Mouse (Mus musculus) spleen, adult 2 months (tissue): ENCODE measurements around the gene Cog4. TPM values are rescaled to one million over a fixed set of nuclear protein-coding genes. Genes with fewer than 3 reads are reported as not detected.

Experiments
- DNase-seq, 2 experiments: peaks; one replicate each; pipeline versions ENCODE4 v3.0.0 to v3.0.0-alpha.2; 2012 to 2021; ENCODE audit warnings: low spot score in 2 of 2, low read depth in 1 of 2
- H3K27ac ChIP-seq: fragments of 200-500 bp; 2 replicates; pipeline ENCODE4 v1.5.1; 2012; ENCODE audit warnings: low read length, inconsistent platforms; ENCODE audit not compliant: insufficient read depth
- H3K27me3 ChIP-seq: fragments of 200-500 bp; 2 replicates; pipeline ENCODE4 v1.6.1; 2012; ENCODE audit warnings: mild to moderate bottlenecking, moderate library complexity, low read length, inconsistent platforms; ENCODE audit not compliant: control insufficient read depth, insufficient read depth
- H3K36me3 ChIP-seq: fragments of 200-500 bp; 2 replicates; pipeline ENCODE4 v1.6.1; 2012; ENCODE audit warnings: mild to moderate bottlenecking, low read length, inconsistent platforms; ENCODE audit not compliant: control insufficient read depth, insufficient read depth
- H3K4me1 ChIP-seq: fragments of 200-500 bp; 2 replicates; pipeline ENCODE4 v1.6.1; 2011; ENCODE audit warnings: inconsistent platforms; ENCODE audit not compliant: control insufficient read depth, insufficient read depth, insufficient read length
- H3K4me3 ChIP-seq: fragments of 200-500 bp; 2 replicates; pipeline ENCODE4 v1.5.1; 2011; ENCODE audit warnings: mild to moderate bottlenecking, inconsistent platforms; ENCODE audit not compliant: insufficient read depth, insufficient read length; ENCODE audit errors: extremely low read depth
- CTCF ChIP-seq: fragments of 200-500 bp; IDR thresholded peaks from 2 replicates; pipeline ENCODE4 v1.5.1; 2011; ENCODE audit warnings: mild to moderate bottlenecking, inconsistent platforms; ENCODE audit not compliant: insufficient read depth, insufficient read length, insufficient replicate concordance; ENCODE audit errors: extremely low read depth
- POLR2A ChIP-seq: fragments of 200-500 bp; IDR thresholded peaks from 2 replicates; pipeline ENCODE4 v1.6.1; 2011; ENCODE audit warnings: low read depth, low read length, inconsistent platforms
- WGBS: fragments of 180-500 bp; shearing (Covaris S2); methylation state at CpG from one replicate; pipeline ENCODE4 v1.1.7; 2018; 5-methylcytosine and 5-hydroxymethylcytosine counted together
- polyA plus RNA-seq: library from polyadenylated mRNA; depleted of rRNA; stranded (reverse); fragments of >200 nt; gene quantifications from 2 replicates; pipeline ENCODE4 v1.2.3, GENCODE M21; 2012; rRNA removed

Gene Cog4
- polyA plus RNA-seq, 1 experiment, result 15.9 TPM

DNA sequence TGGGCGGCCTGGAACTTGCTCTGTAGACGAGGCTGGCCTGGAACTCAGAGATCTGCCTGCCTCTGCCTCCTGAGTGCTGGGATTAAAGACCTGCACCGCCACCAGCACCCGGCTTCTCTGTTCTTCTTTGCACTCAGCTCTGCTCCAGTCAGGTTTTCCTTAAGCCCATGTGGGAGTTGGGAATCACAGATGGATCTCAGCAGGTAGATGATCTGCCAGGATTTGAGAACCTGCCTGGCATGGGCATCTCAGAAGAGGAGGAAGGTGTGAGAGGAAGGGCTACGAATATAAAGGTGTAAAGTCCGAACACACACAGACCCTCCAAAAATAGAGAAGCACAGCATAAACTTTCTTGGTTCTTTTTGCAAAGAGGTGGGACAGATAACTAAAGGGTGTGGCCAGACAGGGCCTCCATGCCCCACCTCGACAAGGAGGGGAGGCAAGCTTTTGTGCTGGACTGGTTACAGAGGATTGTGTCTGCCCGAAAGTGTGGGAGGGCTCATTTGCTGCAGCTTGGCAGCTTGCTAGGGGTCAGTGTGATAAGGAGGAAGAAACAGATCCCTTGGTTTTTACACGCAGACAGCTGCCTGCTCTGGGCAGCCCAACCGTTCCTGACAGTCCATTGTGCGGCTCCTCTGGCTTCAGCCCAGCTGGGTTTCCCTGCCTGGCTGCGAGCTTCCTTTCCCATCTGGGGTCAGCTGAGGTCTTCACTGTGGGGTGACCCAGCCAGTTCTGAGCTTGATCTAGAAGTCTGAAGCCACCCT, 85.0 kb downstream of the Cog4 start:
- Histone ChIP-seq H3K27ac (no peak overlapping the region), H3K27me3 (no peaks in the 10 kb centered on the region), H3K4me3 (no peak overlapping the region), H3K36me3 (no peaks in the 10 kb centered on the region), H3K4me1 (peaks cover 14% of the 10 kb centered on the region; the same call in 1 of the 2 replicates)
- DNase-seq, result no peak
- whole genome bisulfite sequencing, result 58% methylated on average over 12 of the region's 12 CpGs
- TF ChIP-seq POLR2A, result no peak
- TF ChIP-seq CTCF, result no peak

Other genes with a start within 250 kb of the Cog4 start
- gene Vac14, start 228.0 kb upstream of the Cog4 start, polyA plus RNA-seq, result 34.3 and 42.6 TPM in 2 replicates
- 34.8 and 39.4 TPM in 2 replicates for gene Mtss1l, start 125.1 kb upstream of the Cog4 start, polyA plus RNA-seq
- gene Il34, start 40.7 kb upstream of the Cog4 start, polyA plus RNA-seq, result 36.0 and 38.1 TPM in 2 replicates
- gene Sf3b3, start 187 bp downstream of the Cog4 start, polyA plus RNA-seq, result 30.5 and 31.0 TPM in 2 replicates
- gene Fuk, start 55.9 kb downstream of the Cog4 start, polyA plus RNA-seq, result 12.9 and 15.6 TPM in 2 replicates
- 20.3 and 25.5 TPM in 2 replicates for gene St3gal2, start 73.3 kb downstream of the Cog4 start, polyA plus RNA-seq
- 16.6 and 23.5 TPM in 2 replicates for gene Ddx19a, start 151.2 kb downstream of the Cog4 start, polyA plus RNA-seq
- 2.4 and 3.0 TPM in 2 replicates for gene Ddx19b, start 185.2 kb downstream of the Cog4 start, polyA plus RNA-seq
- gene Aars, start 186.5 kb downstream of the Cog4 start, polyA plus RNA-seq, result 14.1 and 16.5 TPM in 2 replicates
- 21.5 and 39.8 TPM in 2 replicates for gene Exosc6, start 209.7 kb downstream of the Cog4 start, polyA plus RNA-seq
- not detected in 2 replicates for gene Clec18a, start 245.8 kb downstream of the Cog4 start, polyA plus RNA-seq
- 8.1 and 8.6 TPM in 2 replicates for gene Pdpr, start 248.0 kb downstream of the Cog4 start, polyA plus RNA-seq